Mouse (Mus musculus): Measurements from ENCODE around the gene Ate1. TPM values are rescaled to one million over a fixed set of nuclear protein-coding genes. Genes with fewer than 3 reads are reported as not detected.

The Ate1 gene
- polyA plus RNA-seq, 1 experiment: 13.7 TPM

GRCm38 (mm10) chr7:130553321-130553720, 33.2 kb upstream of the Ate1 start:
- Histone ChIP-seq H3K27ac (ENCODE audit: control insufficient read depth, insufficient read depth, low read depth, low read length, poor library complexity) (no peak overlapping the region), H3K4me1 (ENCODE audit: control insufficient read depth, insufficient read depth, low read length) (no peaks in the 10 kb centered on the region), H3K4me3 (replicated peaks; ENCODE audit: control insufficient read depth, low read depth, low read length) (no peak overlapping the region)
- 78% methylated on average over 4 of the region's 4 CpGs for WGBS
- TF ChIP-seq CTCF (IDR thresholded peaks at IDR 0.05; ENCODE audit: control insufficient read depth, insufficient read depth, low read length) (no peak), POLR2A (IDR thresholded peaks at IDR 0.05; ENCODE audit: borderline replicate concordance, control insufficient read depth, low read depth, low read length) (no peak)

- H3K4me3 ChIP-seq (replicated peaks; ENCODE audit: control insufficient read depth, low read depth, low read length): no peak overlapping the region
- no peaks in the 10 kb centered on the region for H3K4me1 ChIP-seq (ENCODE audit: control insufficient read depth, insufficient read depth, low read length)
- H3K27ac ChIP-seq (ENCODE audit: control insufficient read depth, insufficient read depth, low read depth, low read length, poor library complexity): no peak overlapping the region
- WGBS: 53% methylated on average over 5 of the region's 5 CpGs
- TF ChIP-seq POLR2A (IDR thresholded peaks at IDR 0.05; ENCODE audit: borderline replicate concordance, control insufficient read depth, low read depth, low read length) (no peak), CTCF (IDR thresholded peaks at IDR 0.05; ENCODE audit: control insufficient read depth, insufficient read depth, low read length) (no peak)
Observed at GRCm38 (mm10) chr7:130552780-130553179, 32.6 kb upstream of the Ate1 start.

- Histone ChIP-seq H3K27ac (ENCODE audit: control insufficient read depth, insufficient read depth, low read depth, low read length, poor library complexity) (no peak overlapping the region), H3K4me3 (replicated peaks; ENCODE audit: control insufficient read depth, low read depth, low read length) (no peak overlapping the region)
- 55% methylated on average over 12 of the region's 12 CpGs for WGBS
Observed at GRCm38 (mm10) chr7:130547635-130548175, 27.5 kb upstream of the Ate1 start.

GRCm38 (mm10) chr7:130546791-130547484, 26.8 kb upstream of the Ate1 start:
- peak; percentile 89 for TF ChIP-seq CTCF (IDR thresholded peaks at IDR 0.05; ENCODE audit: control insufficient read depth, insufficient read depth, low read length)
- peak; percentile 67 for TF ChIP-seq POLR2A (IDR thresholded peaks at IDR 0.05; ENCODE audit: borderline replicate concordance, control insufficient read depth, low read depth, low read length)
- under 1% methylated on average over 83 of the region's 84 CpGs for WGBS
- Histone ChIP-seq H3K27ac (ENCODE audit: control insufficient read depth, insufficient read depth, low read depth, low read length, poor library complexity) (peak overlapping the region; percentile 98), H3K4me1 (ENCODE audit: control insufficient read depth, insufficient read depth, low read length) (no peaks in the 10 kb centered on the region; the same call in 1 of the 2 replicates), H3K4me3 (replicated peaks; ENCODE audit: control insufficient read depth, low read depth, low read length) (peak overlapping the region; percentile 97)

More at GRCm38 (mm10) chr7:130547635-130548175, 27.5 kb upstream of the Ate1 start:
- H3K4me1 ChIP-seq (ENCODE audit: control insufficient read depth, insufficient read depth, low read length): no peaks in the 10 kb centered on the region; the same call in 1 of the 2 replicates
- TF ChIP-seq POLR2A (IDR thresholded peaks at IDR 0.05; ENCODE audit: borderline replicate concordance, control insufficient read depth, low read depth, low read length): no peak
- TF ChIP-seq CTCF (IDR thresholded peaks at IDR 0.05; ENCODE audit: control insufficient read depth, insufficient read depth, low read length): no peak

- no peak for TF ChIP-seq CTCF (IDR thresholded peaks at IDR 0.05; ENCODE audit: control insufficient read depth, insufficient read depth, low read length)
- no peak for TF ChIP-seq POLR2A (IDR thresholded peaks at IDR 0.05; ENCODE audit: borderline replicate concordance, control insufficient read depth, low read depth, low read length)
- no peaks in the 10 kb centered on the region; the same call in 1 of the 2 replicates for H3K4me1 ChIP-seq (ENCODE audit: control insufficient read depth, insufficient read depth, low read length)
- peak overlapping the region; percentile 98 for H3K27ac ChIP-seq (ENCODE audit: control insufficient read depth, insufficient read depth, low read depth, low read length, poor library complexity)
- peak overlapping the region; percentile 97 for H3K4me3 ChIP-seq (replicated peaks; ENCODE audit: control insufficient read depth, low read depth, low read length)
- WGBS: under 1% methylated on average over 7 of the region's 7 CpGs
Observed at GRCm38 (mm10) chr7:130546421-130546790, 26.2 kb upstream of the Ate1 start.

GRCm38 (mm10) chr7:130545893-130546292, 25.7 kb upstream of the Ate1 start:
- no peak overlapping the region; the same call in 1 of the 2 replicates for H3K27ac ChIP-seq (ENCODE audit: control insufficient read depth, insufficient read depth, low read depth, low read length, poor library complexity)
- peak overlapping the region; percentile 97 for H3K4me3 ChIP-seq (replicated peaks; ENCODE audit: control insufficient read depth, low read depth, low read length)
- 40% methylated on average over 3 of the region's 3 CpGs for WGBS
- TF ChIP-seq POLR2A (IDR thresholded peaks at IDR 0.05; ENCODE audit: borderline replicate concordance, control insufficient read depth, low read depth, low read length) (no peak), CTCF (IDR thresholded peaks at IDR 0.05; ENCODE audit: control insufficient read depth, insufficient read depth, low read length) (no peak)
- H3K4me1 ChIP-seq (ENCODE audit: control insufficient read depth, insufficient read depth, low read length): no peaks in the 10 kb centered on the region; the same call in 1 of the 2 replicates

GRCm38 (mm10) chr7:130545401-130545800, 25.2 kb upstream of the Ate1 start:
- no peak overlapping the region for H3K27ac ChIP-seq (ENCODE audit: control insufficient read depth, insufficient read depth, low read depth, low read length, poor library complexity)
- WGBS: 77% methylated on average over 5 of the region's 5 CpGs
- TF ChIP-seq POLR2A (IDR thresholded peaks at IDR 0.05; ENCODE audit: borderline replicate concordance, control insufficient read depth, low read depth, low read length) (no peak), CTCF (IDR thresholded peaks at IDR 0.05; ENCODE audit: control insufficient read depth, insufficient read depth, low read length) (no peak)
- H3K4me1 ChIP-seq (ENCODE audit: control insufficient read depth, insufficient read depth, low read length): no peaks in the 10 kb centered on the region; the same call in 1 of the 2 replicates
- H3K4me3 ChIP-seq (replicated peaks; ENCODE audit: control insufficient read depth, low read depth, low read length): no peak overlapping the region

GRCm38 (mm10) chr7:130543181-130543580, 23.0 kb upstream of the Ate1 start:
- H3K27ac ChIP-seq (ENCODE audit: control insufficient read depth, insufficient read depth, low read depth, low read length, poor library complexity): no peak overlapping the region
- WGBS: 91% methylated on average over 4 of the region's 4 CpGs

More at GRCm38 (mm10) chr7:130543181-130543580, 23.0 kb upstream of the Ate1 start:
- TF ChIP-seq POLR2A (IDR thresholded peaks at IDR 0.05; ENCODE audit: borderline replicate concordance, control insufficient read depth, low read depth, low read length) (no peak), CTCF (IDR thresholded peaks at IDR 0.05; ENCODE audit: control insufficient read depth, insufficient read depth, low read length) (no peak)
- no peaks in the 10 kb centered on the region; the same call in 1 of the 2 replicates for H3K4me1 ChIP-seq (ENCODE audit: control insufficient read depth, insufficient read depth, low read length)
- H3K4me3 ChIP-seq (replicated peaks; ENCODE audit: control insufficient read depth, low read depth, low read length): no peak overlapping the region
